Mouse (Mus musculus) thymus, adult 2 months (tissue): ENCODE measurements around the gene Tmem100. TPM values are rescaled to one million over a fixed set of nuclear protein-coding genes. Genes with fewer than 3 reads are reported as not detected.

Experiments
- DNase-seq: peaks from one replicate; pipeline ENCODE4 v3.0.0; 2021
- H3K27ac ChIP-seq: fragments of 200-500 bp; 2 replicates; pipeline ENCODE4 v1.5.1; 2012; ENCODE audit warnings: low read length, control low read depth; ENCODE audit not compliant: control insufficient read depth, insufficient read depth
- H3K27me3 ChIP-seq: fragments of 200-500 bp; 2 replicates; pipeline ENCODE4 v1.6.1; 2012; ENCODE audit warnings: mild to moderate bottlenecking, low read length, moderate library complexity, mixed read lengths; ENCODE audit not compliant: control insufficient read depth, insufficient read depth
- H3K36me3 ChIP-seq: fragments of 200-500 bp; 2 replicates; pipeline ENCODE4 v1.6.1; 2012; ENCODE audit warnings: mild to moderate bottlenecking, low read length, moderate library complexity; ENCODE audit not compliant: control insufficient read depth, insufficient read depth
- H3K4me1 ChIP-seq: fragments of 200-500 bp; replicated peaks from 2 replicates; pipeline ENCODE4 v1.6.1; 2012; ENCODE audit warnings: low read length; ENCODE audit not compliant: control insufficient read depth, insufficient read depth
- H3K4me3 ChIP-seq: fragments of 200-500 bp; 2 replicates; pipeline ENCODE4 v1.5.1; 2012; ENCODE audit warnings: mild to moderate bottlenecking, low read length, control low read depth, moderate library complexity; ENCODE audit not compliant: control insufficient read depth, insufficient read depth
- CTCF ChIP-seq: fragments of 200-500 bp; IDR thresholded peaks from 2 replicates; pipeline ENCODE4 v1.5.1; 2012; ENCODE audit warnings: mild to moderate bottlenecking, control low read depth, low read length, moderate library complexity, borderline replicate concordance; ENCODE audit not compliant: control insufficient read depth, poor library complexity, insufficient read depth; ENCODE audit errors: extremely low read depth
- POLR2A ChIP-seq: fragments of 200-500 bp; IDR thresholded peaks from 2 replicates; pipeline ENCODE4 v1.6.1; 2012; ENCODE audit warnings: mild to moderate bottlenecking, low read length, control low read depth, moderate library complexity; ENCODE audit not compliant: control insufficient read depth, poor library complexity, insufficient read depth; ENCODE audit errors: extremely low read depth
- WGBS: fragments of 180-500 bp; shearing (Covaris S2); methylation state at CpG from one replicate; pipeline ENCODE4 v1.1.7; 2018; 5-methylcytosine and 5-hydroxymethylcytosine counted together
- polyA plus RNA-seq: library from polyadenylated mRNA; depleted of rRNA; stranded (reverse); fragments of >200 nt; gene quantifications from 2 replicates; pipeline ENCODE4 v1.2.3, GENCODE M21; 2012

The Tmem100 gene
- polyA plus RNA-seq, 1 experiment = 1.6 TPM

GRCm38 (mm10) chr11:90066405-90067250 is 36.5 kb downstream of the Tmem100 start:
- Histone ChIP-seq H3K4me1 (no peaks in the 10 kb centered on the region), H3K36me3 (no peaks in the 10 kb centered on the region), H3K27ac (no peak overlapping the region), H3K27me3 (no peaks in the 10 kb centered on the region), H3K4me3 (no peak overlapping the region)
- no peak for TF ChIP-seq CTCF
- WGBS = 94% methylated on average over 23 of the region's 23 CpGs
- DNase-seq = no peak

GRCm38 (mm10) chr11:90071747-90072146 is 41.6 kb downstream of the Tmem100 start:
- no peaks in the 10 kb centered on the region for H3K4me1 ChIP-seq
- TF ChIP-seq CTCF (no peak), POLR2A (no peak)
- 41% methylated on average over 9 of the region's 9 CpGs for WGBS
- H3K27ac ChIP-seq = no peak overlapping the region
- H3K27me3 ChIP-seq = no peaks in the 10 kb centered on the region
- no peaks in the 10 kb centered on the region for H3K36me3 ChIP-seq
- H3K4me3 ChIP-seq = no peak overlapping the region
- DNase-seq = no peak

- Histone ChIP-seq H3K4me1 (no peaks in the 10 kb centered on the region), H3K27me3 (no peaks in the 10 kb centered on the region), H3K36me3 (no peaks in the 10 kb centered on the region), H3K27ac (no peak overlapping the region), H3K4me3 (no peak overlapping the region)
- 76% methylated on average over 5 of the region's 5 CpGs for WGBS
- TF ChIP-seq POLR2A = no peak
- no peak for TF ChIP-seq CTCF
- DNase-seq = no peak
Measured at GRCm38 (mm10) chr11:90073201-90073600, 43.1 kb downstream of the Tmem100 start.

- H3K36me3 ChIP-seq = no peaks in the 10 kb centered on the region
- no peak for TF ChIP-seq CTCF
- TF ChIP-seq POLR2A = no peak
- no peak overlapping the region for H3K27ac ChIP-seq
- WGBS = 90% methylated on average over 3 of the region's 3 CpGs
- no peak for DNase-seq
- no peak overlapping the region for H3K4me3 ChIP-seq
- no peaks in the 10 kb centered on the region for H3K27me3 ChIP-seq
- H3K4me1 ChIP-seq = no peaks in the 10 kb centered on the region
Measured at GRCm38 (mm10) chr11:90076666-90077065, 46.5 kb downstream of the Tmem100 start.

GRCm38 (mm10) chr11:90080678-90081267 is 50.6 kb downstream of the Tmem100 start:
- Histone ChIP-seq H3K4me3 (no peak overlapping the region), H3K27me3 (no peaks in the 10 kb centered on the region; the same call in 1 of the 2 replicates), H3K4me1 (no peaks in the 10 kb centered on the region), H3K27ac (no peak overlapping the region), H3K36me3 (no peaks in the 10 kb centered on the region)
- TF ChIP-seq CTCF (no peak), POLR2A (no peak)
- 91% methylated on average over 3 of the region's 3 CpGs for WGBS
- no peak for DNase-seq

- no peaks in the 10 kb centered on the region; the same call in 1 of the 2 replicates for H3K27me3 ChIP-seq
- no peak for DNase-seq
- H3K4me3 ChIP-seq = no peak overlapping the region
- TF ChIP-seq CTCF (no peak), POLR2A (no peak)
- no peaks in the 10 kb centered on the region for H3K36me3 ChIP-seq
- no peaks in the 10 kb centered on the region for H3K4me1 ChIP-seq
- 90% methylated on average over 10 of the region's 10 CpGs for WGBS
- H3K27ac ChIP-seq = no peak overlapping the region
Measured at GRCm38 (mm10) chr11:90081820-90082596, 51.9 kb downstream of the Tmem100 start.
